Mouse (Mus musculus) G1E (cell line): ENCODE results near the gene BC051142. TPM values are rescaled to one million over a fixed set of nuclear protein-coding genes. Genes with fewer than 3 reads are reported as not detected.

Experiments
- ATAC-seq: 2 replicates; pipeline ENCODE4 v1.8.0; 2016; ENCODE audit warnings: mild to moderate bottlenecking; ENCODE audit not compliant: insufficient number of reproducible peaks, poor library complexity, low FRiP score, severe bottlenecking; ENCODE audit errors: extremely low read depth
- DNase-seq: peaks from one replicate; pipeline ENCODE4 v3.0.0; 2012; ENCODE audit warnings: low spot score
- H3K27me3 ChIP-seq: 2 replicates; pipeline ENCODE4 v1.6.1; 2012; ENCODE audit warnings: mild to moderate bottlenecking, low read length, inconsistent platforms; ENCODE audit not compliant: insufficient read depth
- H3K36me3 ChIP-seq: replicated peaks from 2 replicates; pipeline ENCODE3; 2012; ENCODE audit warnings: mild to moderate bottlenecking, inconsistent platforms
- H3K4me1 ChIP-seq: 2 replicates; pipeline ENCODE4 v1.6.1; 2012; ENCODE audit warnings: low read depth, low read length, inconsistent platforms, mixed read lengths; ENCODE audit not compliant: insufficient read depth
- H3K4me3 ChIP-seq: 2 replicates; pipeline ENCODE4 v1.5.1; 2012; ENCODE audit warnings: low read depth, mild to moderate bottlenecking, inconsistent platforms, low read length, moderate library complexity, mixed read lengths
- H3K9me3 ChIP-seq: replicated peaks from 2 replicates; pipeline ENCODE4 v1.6.1; 2012; ENCODE audit warnings: inconsistent platforms
- CTCF ChIP-seq: IDR thresholded peaks from 2 replicates; pipeline ENCODE4 v1.5.1; 2012; ENCODE audit warnings: low read depth, low read length, inconsistent platforms, mixed read lengths
- GATA1 ChIP-seq: IDR thresholded peaks from 2 replicates; pipeline ENCODE4 v1.6.1; 2012; ENCODE audit warnings: borderline replicate concordance, low read length, inconsistent platforms, mixed read lengths
- GATA2 ChIP-seq: IDR thresholded peaks from 2 replicates; pipeline ENCODE4 v1.6.1; 2012; ENCODE audit warnings: low read depth, low read length, inconsistent platforms, borderline replicate concordance
- POLR2AphosphoS5 ChIP-seq: IDR thresholded peaks from 2 replicates; pipeline ENCODE4 v1.6.1; 2012; ENCODE audit warnings: low read depth, low read length, inconsistent platforms; ENCODE audit not compliant: insufficient replicate concordance
- TAL1 ChIP-seq: conservative IDR thresholded peaks from 2 replicates; pipeline ENCODE4 v1.6.1; 2012; ENCODE audit warnings: low read depth, low read length, inconsistent platforms, mixed read lengths
- polyA plus RNA-seq: library from polyadenylated mRNA; stranded (reverse); fragments of >175 nt; gene quantifications from 2 replicates; pipeline ENCODE4 v1.2.3, GENCODE M21; 2012
- total RNA-seq, 2 experiments: library from RNA; stranded (forward) in 1 of 2; stranded (reverse) in 1 of 2; fragments of 200-1000 nt in 1 of 2; fragments of >200 nt in 1 of 2; fragmentation: Nextera tagmentation in 1 of 2; gene quantifications; 2 replicates each; pipeline ENCODE4 v1.2.3; 2014 to 2017

The BC051142 gene
- total RNA-seq (2014; fragmentation: Nextera tagmentation) (not detected in 2 replicates), total RNA-seq (2017) (0.05 and 0.17 TPM in 2 replicates), polyA plus RNA-seq (not detected in 2 replicates)

- Histone ChIP-seq H3K4me3 (no peak within 1 kb of the TSS), H3K27me3 (peaks cover 17% of the 10 kb centered on the region), H3K4me1 (no peaks in the 10 kb centered on the region), H3K9me3 (no peaks in the 10 kb centered on the region), H3K36me3 (no peaks in the 10 kb centered on the region)
- ATAC-seq: no peak
- no peak for DNase-seq
- TF ChIP-seq CTCF: no peak
- no peak for TF ChIP-seq GATA2
Measured at GRCm38 (mm10) chr17:34398711-34399393, at the start of gene BC051142. Gene BC051142, plus strand, starts transcription at chr17:34398820.

GRCm38 (mm10) chr17:34349429-34349828, 49.2 kb upstream of the BC051142 start:
- H3K4me3 ChIP-seq: no peak overlapping the region
- TF ChIP-seq POLR2AphosphoS5 (no peak), CTCF (peak; percentile 86), GATA2 (no peak), TAL1 (no peak)
- H3K9me3 ChIP-seq: no peaks in the 10 kb centered on the region
- H3K36me3 ChIP-seq: no peaks in the 10 kb centered on the region
- no peak for ATAC-seq
- no peaks in the 10 kb centered on the region; the same call in none of the 2 replicates for H3K27me3 ChIP-seq
- H3K4me1 ChIP-seq: no peaks in the 10 kb centered on the region
- peak; percentile 13 for DNase-seq

- ATAC-seq (no peak), DNase-seq (no peak)
- no peaks in the 10 kb centered on the region for H3K4me1 ChIP-seq
- H3K9me3 ChIP-seq: no peaks in the 10 kb centered on the region
- peaks cover 3% of the 10 kb centered on the region; the same call in 1 of the 2 replicates for H3K27me3 ChIP-seq
- no peak for TF ChIP-seq POLR2AphosphoS5
- no peak for TF ChIP-seq GATA1
- no peak for TF ChIP-seq TAL1
- no peak for TF ChIP-seq CTCF
- no peak for TF ChIP-seq GATA2
- H3K36me3 ChIP-seq: no peaks in the 10 kb centered on the region
- no peak within 1 kb of the TSS for H3K4me3 ChIP-seq
Measured at GRCm38 (mm10) chr17:34354539-34354938, 44.1 kb upstream of the BC051142 start, which contains the start of gene Btnl2. Gene Btnl2, plus strand, starts transcription at chr17:34354822.

- Histone ChIP-seq H3K36me3 (no peaks in the 10 kb centered on the region), H3K4me1 (no peaks in the 10 kb centered on the region), H3K27me3 (peaks cover 3% of the 10 kb centered on the region; the same call in 1 of the 2 replicates), H3K9me3 (no peaks in the 10 kb centered on the region), H3K4me3 (no peak overlapping the region)
- ATAC-seq: no peak
- DNase-seq: no peak
- TF ChIP-seq POLR2AphosphoS5 (no peak), CTCF (no peak), GATA2 (no peak), TAL1 (no peak), GATA1 (no peak)
Measured at GRCm38 (mm10) chr17:34354940-34355339, 43.7 kb upstream of the BC051142 start.

DNA sequence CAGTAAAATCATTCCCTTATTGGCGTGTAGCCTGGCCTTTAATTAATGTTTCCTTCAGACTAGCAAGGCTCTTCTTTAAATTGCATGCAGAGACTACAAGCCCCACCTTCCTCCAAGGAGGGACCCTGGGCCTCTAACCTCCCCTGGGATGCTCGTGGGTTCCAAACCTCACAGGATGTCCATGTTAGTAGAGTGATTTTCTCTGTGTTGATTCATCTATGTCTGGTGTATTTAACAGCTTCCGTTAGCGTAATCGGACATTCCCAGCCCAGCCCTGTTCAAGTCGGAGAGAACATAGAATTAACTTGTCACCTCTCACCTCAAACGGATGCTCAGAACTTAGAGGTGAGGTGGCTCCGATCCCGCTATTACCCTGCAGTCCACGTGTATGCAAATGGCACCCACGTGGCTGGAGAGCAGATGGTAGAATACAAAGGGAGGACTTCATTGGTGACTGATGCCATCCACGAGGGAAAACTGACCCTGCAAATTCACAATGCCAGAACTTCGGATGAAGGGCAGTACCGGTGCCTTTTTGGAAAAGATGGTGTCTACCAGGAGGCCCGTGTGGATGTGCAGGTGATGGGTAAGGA, 35.6 kb upstream of the BC051142 start:
- DNase-seq (no peak), ATAC-seq (no peak)
- Histone ChIP-seq H3K4me3 (no peak overlapping the region), H3K36me3 (no peaks in the 10 kb centered on the region), H3K9me3 (no peaks in the 10 kb centered on the region), H3K4me1 (no peaks in the 10 kb centered on the region), H3K27me3 (peaks cover 2% of the 10 kb centered on the region; the same call in 1 of the 2 replicates)
- TF ChIP-seq GATA2 (no peak), TAL1 (no peak), GATA1 (no peak)

- no peak overlapping the region for H3K4me3 ChIP-seq
- TF ChIP-seq GATA2 (no peak), POLR2AphosphoS5 (no peak), GATA1 (no peak), TAL1 (no peak)
- no peak for DNase-seq
- no peaks in the 10 kb centered on the region for H3K4me1 ChIP-seq
- peaks cover 6% of the 10 kb centered on the region; the same call in 1 of the 2 replicates for H3K27me3 ChIP-seq
- no peak for ATAC-seq
- H3K9me3 ChIP-seq: no peaks in the 10 kb centered on the region
- no peaks in the 10 kb centered on the region for H3K36me3 ChIP-seq
Measured at GRCm38 (mm10) chr17:34363676-34364310, 34.8 kb upstream of the BC051142 start.

- no peak overlapping the region for H3K4me3 ChIP-seq
- TF ChIP-seq POLR2AphosphoS5 (no peak), GATA2 (no peak), TAL1 (no peak), GATA1 (no peak), CTCF (no peak)
- no peaks in the 10 kb centered on the region for H3K4me1 ChIP-seq
- no peaks in the 10 kb centered on the region for H3K9me3 ChIP-seq
- DNase-seq: no peak
- no peaks in the 10 kb centered on the region for H3K36me3 ChIP-seq
- no peak for ATAC-seq
- H3K27me3 ChIP-seq: peaks cover 6% of the 10 kb centered on the region; the same call in 1 of the 2 replicates
Measured at GRCm38 (mm10) chr17:34365031-34365430, 33.6 kb upstream of the BC051142 start.
